Mouse (Mus musculus): ENCODE measurements at regions not wholly inside any gene's neighbourhood (a gene's known extent, or its start where the extent isn't known, plus 50 kb on each side); places are given as distances from the start of the nearest gene placed in this dataset.
"Not testable (repeated sequence)": the region's sequence is repeated elsewhere in the genome, so short reads cannot be mapped to it uniquely, and the experiment has no call there.

DNA sequence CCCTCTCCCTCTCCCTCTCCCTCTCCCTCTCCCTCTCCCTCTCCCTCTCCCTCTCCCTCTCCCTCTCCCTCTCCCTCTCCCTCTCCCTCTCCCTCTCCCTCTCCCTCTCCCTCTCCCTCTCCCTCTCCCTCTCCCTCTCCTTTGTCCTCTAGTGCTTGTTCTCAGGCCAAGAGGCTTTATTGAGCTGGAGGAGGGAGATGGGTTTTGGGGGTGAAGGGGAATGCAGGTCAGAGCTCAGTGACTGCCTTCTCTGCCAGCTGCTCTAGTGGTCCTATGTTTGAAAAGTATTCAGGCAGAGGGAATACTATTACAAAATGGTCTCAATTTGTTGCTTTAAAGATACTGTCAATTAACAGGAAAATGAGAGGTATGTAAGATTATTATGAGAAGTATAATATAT lies 251.6 kb upstream of the Ubash3b start:
- TF ChIP-seq CTCF (IDR thresholded peaks at IDR 0.05; ENCODE audit: control insufficient read depth, insufficient read depth, insufficient replicate concordance, low read depth, low read length); POLR2A (IDR thresholded peaks at IDR 0.05; ENCODE audit: control insufficient read depth, low read depth, low read length): not testable (repeated sequence)
